Mouse (Mus musculus) testis, adult 2 months (tissue): ENCODE data around the gene Osbpl2. TPM values are rescaled to one million over a fixed set of nuclear protein-coding genes. Genes with fewer than 3 reads are reported as not detected.

Experiments
- H3K27ac ChIP-seq: fragments of 200-500 bp; 2 replicates; pipeline ENCODE4 v1.5.1; 2012; ENCODE audit warnings: low read depth, low read length; ENCODE audit not compliant: control insufficient read depth, insufficient read depth
- H3K27me3 ChIP-seq: fragments of 200-500 bp; 2 replicates; pipeline ENCODE4 v1.6.1; 2012; ENCODE audit warnings: mild to moderate bottlenecking, low read length, moderate library complexity; ENCODE audit not compliant: control insufficient read depth, insufficient read depth
- H3K36me3 ChIP-seq: fragments of 200-500 bp; 2 replicates; pipeline ENCODE4 v1.6.1; 2012; ENCODE audit warnings: mild to moderate bottlenecking, low read length; ENCODE audit not compliant: control insufficient read depth, insufficient read depth
- H3K4me1 ChIP-seq: fragments of 200-500 bp; 2 replicates; pipeline ENCODE4 v1.6.1; 2012; ENCODE audit warnings: low read length; ENCODE audit not compliant: control insufficient read depth, insufficient read depth
- H3K4me3 ChIP-seq: fragments of 200-500 bp; 2 replicates; pipeline ENCODE4 v1.5.1; 2012; ENCODE audit warnings: low read depth, mild to moderate bottlenecking, low read length, moderate library complexity, mixed read lengths; ENCODE audit not compliant: control insufficient read depth
- CTCF ChIP-seq: fragments of 200-500 bp; IDR thresholded peaks from 2 replicates; pipeline ENCODE4 v1.5.1; 2012; ENCODE audit warnings: low read depth, mild to moderate bottlenecking, inconsistent platforms, low read length, moderate library complexity; ENCODE audit not compliant: control insufficient read depth, insufficient read depth, insufficient replicate concordance
- POLR2A ChIP-seq: fragments of 200-500 bp; IDR thresholded peaks from 2 replicates; pipeline ENCODE4 v1.6.1; 2012; ENCODE audit warnings: low read depth, mild to moderate bottlenecking, inconsistent platforms, low read length, moderate library complexity; ENCODE audit not compliant: control insufficient read depth
- polyA plus RNA-seq: library from polyadenylated mRNA; depleted of rRNA; stranded (reverse); fragments of >200 nt; gene quantifications from 2 replicates; pipeline ENCODE4 v1.2.3, GENCODE M21; 2012

Osbpl2 gene
- polyA plus RNA-seq, 1 experiment: 16.0 TPM

DNA sequence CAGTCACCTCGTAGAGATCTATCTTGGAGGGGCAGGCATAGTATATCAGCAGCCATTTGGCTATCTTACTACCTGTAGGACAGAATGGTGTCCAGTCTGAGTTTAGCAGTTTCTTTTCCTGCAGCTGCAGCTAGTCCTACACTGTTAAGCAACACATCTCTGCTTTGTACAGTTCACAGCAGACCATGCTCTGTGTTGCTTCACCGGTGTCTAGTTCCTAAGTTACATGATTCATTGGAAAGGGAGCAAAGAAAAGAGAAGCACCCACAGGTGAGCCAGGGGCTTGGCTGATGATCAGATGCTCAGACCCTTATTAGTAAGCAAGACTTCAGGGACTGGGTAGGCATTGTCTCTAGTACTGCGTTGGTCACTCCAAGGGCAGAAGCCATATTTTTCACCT, 14.8 kb downstream of the Osbpl2 start:
- TF ChIP-seq POLR2A (no peak), CTCF (no peak)
- H3K27ac ChIP-seq: no peak overlapping the region
- H3K4me1 ChIP-seq: no peaks in the 10 kb centered on the region
- H3K36me3 ChIP-seq: peaks cover 2% of the 10 kb centered on the region; the same call in 1 of the 2 replicates
- no peaks in the 10 kb centered on the region for H3K27me3 ChIP-seq
- no peak overlapping the region for H3K4me3 ChIP-seq

DNA sequence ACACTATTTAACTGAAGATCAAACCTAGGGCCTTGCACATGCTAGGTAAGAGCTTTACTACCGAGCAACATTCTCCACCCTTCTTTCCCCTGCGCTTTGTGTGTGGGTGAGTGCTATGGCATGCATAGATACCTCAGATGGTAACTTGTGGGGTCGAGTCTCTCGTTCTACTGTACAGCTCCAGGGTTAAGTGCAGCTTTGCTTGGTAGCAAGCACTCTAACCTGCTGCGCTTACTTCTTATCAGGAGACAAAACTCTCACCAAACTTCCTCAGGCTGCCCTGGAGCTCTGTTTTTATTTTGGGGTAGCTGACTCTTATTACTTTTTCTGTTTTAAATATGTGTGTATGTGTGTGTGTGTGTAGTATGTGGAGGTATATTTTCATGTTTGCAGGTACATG, 16.3 kb downstream of the Osbpl2 start:
- Histone ChIP-seq H3K4me3 (no peak overlapping the region), H3K27me3 (no peaks in the 10 kb centered on the region), H3K4me1 (no peaks in the 10 kb centered on the region), H3K36me3 (peaks cover 2% of the 10 kb centered on the region; the same call in 1 of the 2 replicates), H3K27ac (no peak overlapping the region)
- TF ChIP-seq POLR2A (no peak), CTCF (no peak)

DNA sequence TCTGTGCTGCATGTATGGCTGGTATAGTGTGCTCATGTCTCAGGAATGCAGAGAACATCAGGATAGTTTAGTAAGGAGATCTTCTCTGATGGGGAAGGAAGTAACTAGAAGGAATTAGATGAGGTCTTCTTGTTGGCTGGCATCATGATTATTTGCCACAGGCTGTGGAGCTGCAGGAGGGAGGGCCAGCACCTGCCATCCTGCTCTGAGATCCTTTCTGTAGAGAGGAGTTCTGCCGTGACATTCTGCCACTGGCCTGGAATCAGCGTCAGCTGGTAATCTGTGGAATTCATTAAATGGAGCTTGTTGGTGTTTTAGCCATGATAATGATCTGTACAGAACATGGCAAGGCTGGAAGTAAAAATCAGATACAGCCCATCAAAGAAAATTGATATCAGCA, 27.0 kb downstream of the Osbpl2 start:
- Histone ChIP-seq H3K36me3 (peaks cover 5% of the 10 kb centered on the region), H3K27ac (no peak overlapping the region), H3K27me3 (no peaks in the 10 kb centered on the region), H3K4me1 (no peaks in the 10 kb centered on the region), H3K4me3 (peak overlapping the region; percentile 17; the same call in 1 of the 2 replicates)
- no peak for TF ChIP-seq POLR2A
- no peak for TF ChIP-seq CTCF

DNA sequence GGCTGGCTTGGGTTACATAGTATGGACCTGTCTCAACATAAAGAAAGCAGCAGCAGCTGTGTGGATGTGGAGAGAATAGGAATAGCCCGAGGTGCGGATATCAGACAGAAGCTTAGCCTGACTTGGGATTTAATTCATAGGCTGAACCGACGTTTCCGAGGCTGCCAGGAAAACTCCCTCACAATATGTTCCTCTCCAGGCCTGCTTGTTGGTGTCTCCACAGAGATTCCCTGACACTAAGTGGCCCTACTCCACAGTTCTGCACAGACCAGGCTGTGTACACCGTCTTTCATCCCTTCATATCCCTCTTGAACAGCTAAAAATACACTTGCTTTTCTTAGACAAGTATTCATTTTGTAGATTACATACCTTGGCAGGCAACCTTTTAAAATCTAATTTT, 28.3 kb downstream of the Osbpl2 start:
- H3K27me3 ChIP-seq: no peaks in the 10 kb centered on the region
- peaks cover 5% of the 10 kb centered on the region for H3K36me3 ChIP-seq
- no peaks in the 10 kb centered on the region for H3K4me1 ChIP-seq
- H3K4me3 ChIP-seq: no peak overlapping the region
- no peak overlapping the region for H3K27ac ChIP-seq
- TF ChIP-seq CTCF (no peak), POLR2A (no peak)

DNA sequence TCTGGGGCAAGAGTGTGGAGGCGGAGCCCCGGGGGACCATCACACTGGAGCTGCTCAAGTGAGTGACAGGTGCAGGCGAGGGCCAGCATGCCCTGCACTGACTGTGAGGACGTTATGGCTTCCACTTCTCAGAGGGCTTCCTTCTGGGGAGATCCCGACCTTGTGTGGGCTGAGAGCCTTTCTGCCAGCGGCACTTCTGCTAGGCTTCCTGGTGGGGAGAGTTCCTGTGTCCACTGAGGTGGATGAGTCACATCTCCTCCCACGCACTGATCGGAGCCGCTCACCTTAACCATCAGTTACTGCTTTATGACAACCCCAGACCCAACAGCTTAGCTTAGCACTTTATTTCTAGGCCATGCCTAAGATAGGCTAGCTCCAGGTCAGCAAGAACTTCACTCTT, 29.4 kb downstream of the Osbpl2 start:
- Histone ChIP-seq H3K27me3 (no peaks in the 10 kb centered on the region), H3K4me3 (no peak overlapping the region), H3K36me3 (peaks cover 5% of the 10 kb centered on the region), H3K4me1 (no peaks in the 10 kb centered on the region), H3K27ac (no peak overlapping the region)
- no peak for TF ChIP-seq POLR2A

DNA sequence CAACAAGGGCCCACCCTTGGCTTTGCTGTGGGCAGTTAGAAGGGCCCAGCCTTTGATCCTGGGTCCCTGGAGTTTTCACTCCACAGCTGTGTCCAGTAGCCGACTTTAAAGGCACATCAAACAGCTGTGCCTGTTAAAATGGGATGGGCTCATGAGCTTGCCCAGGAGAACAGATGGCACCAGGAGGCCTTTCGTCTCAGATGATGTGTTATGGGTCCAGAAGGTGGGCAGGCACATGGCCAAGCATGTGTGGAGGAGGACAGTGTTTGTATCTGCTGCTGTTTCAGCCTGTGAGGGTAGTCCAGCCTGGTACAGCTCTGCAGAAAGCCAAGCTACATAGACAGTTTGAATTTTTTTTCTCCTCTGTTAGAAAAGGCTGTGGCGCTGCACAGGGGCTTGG, 35.7 kb downstream of the Osbpl2 start:
- Histone ChIP-seq H3K36me3 (peaks cover 1% of the 10 kb centered on the region; the same call in 1 of the 2 replicates), H3K27me3 (no peaks in the 10 kb centered on the region), H3K4me3 (no peak overlapping the region), H3K4me1 (no peaks in the 10 kb centered on the region), H3K27ac (no peak overlapping the region)
- no peak for TF ChIP-seq CTCF
- TF ChIP-seq POLR2A: no peak

DNA sequence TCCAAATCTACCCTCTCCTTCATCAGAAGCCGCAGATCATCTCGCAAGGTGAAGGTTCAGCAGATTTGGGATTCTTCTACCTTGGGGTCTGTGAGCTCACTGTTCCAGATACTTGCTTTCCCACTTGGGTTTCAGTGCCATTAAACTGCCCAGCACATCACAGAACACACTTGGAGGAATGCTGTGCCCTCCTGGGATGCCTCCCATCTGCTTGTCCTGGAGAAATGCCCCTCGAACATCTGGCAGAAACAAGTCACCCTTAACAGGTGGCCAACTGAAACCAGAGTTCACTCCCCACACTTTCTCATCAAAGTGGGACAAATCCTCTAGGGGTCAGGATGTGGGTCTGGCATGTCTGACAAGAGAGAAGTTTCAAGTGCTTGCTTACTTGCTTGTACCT, 39.5 kb downstream of the Osbpl2 start:
- TF ChIP-seq CTCF (no peak), POLR2A (no peak)
- no peaks in the 10 kb centered on the region for H3K4me1 ChIP-seq
- H3K27ac ChIP-seq: no peak overlapping the region
- H3K4me3 ChIP-seq: no peak overlapping the region
- H3K36me3 ChIP-seq: peaks cover 2% of the 10 kb centered on the region; the same call in 1 of the 2 replicates
- H3K27me3 ChIP-seq: no peaks in the 10 kb centered on the region

DNA sequence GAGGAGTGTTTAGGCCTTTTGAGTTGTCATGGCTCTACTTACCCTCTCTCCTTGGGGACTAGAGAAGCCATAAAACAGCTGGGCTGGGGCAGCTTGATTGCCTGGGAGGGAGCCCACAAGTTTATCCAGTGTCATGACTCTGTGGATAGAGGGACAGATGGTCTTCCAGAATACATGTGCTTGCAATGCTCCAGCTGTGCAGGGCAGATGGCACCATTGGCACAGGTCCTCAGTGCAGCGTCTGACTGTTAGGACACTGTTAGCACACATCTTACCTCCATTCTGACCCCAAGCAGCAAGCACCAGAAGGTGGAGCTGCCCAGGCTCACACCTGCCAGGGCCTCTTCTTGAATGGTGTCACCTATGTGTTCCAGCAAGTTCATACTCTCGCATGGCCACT, 46.7 kb downstream of the Osbpl2 start:
- Histone ChIP-seq H3K27ac (no peak overlapping the region), H3K4me1 (peaks cover 5% of the 10 kb centered on the region), H3K4me3 (no peak overlapping the region), H3K36me3 (peaks cover 2% of the 10 kb centered on the region; the same call in 1 of the 2 replicates), H3K27me3 (no peaks in the 10 kb centered on the region)
- no peak for TF ChIP-seq CTCF
- no peak for TF ChIP-seq POLR2A
